Mouse (Mus musculus) myocyte (in vitro differentiated cells): ENCODE measurements around the gene Sprn. TPM values are rescaled to one million over a fixed set of nuclear protein-coding genes. Genes with fewer than 3 reads are reported as not detected.

Experiments used
- H3K27me3 ChIP-seq: one replicate; pipeline ENCODE4 v1.6.1; 2011; ENCODE audit not compliant: control insufficient read depth, insufficient read depth, insufficient read length
- H3K36me3 ChIP-seq: one replicate; pipeline ENCODE4 v1.6.1; 2011; ENCODE audit not compliant: control insufficient read depth, insufficient read depth
- H3K4me2 ChIP-seq: one replicate; pipeline ENCODE4 v1.6.1; 2011; ENCODE audit warnings: low read depth, control low read depth
- H3K4me3 ChIP-seq: one replicate; pipeline ENCODE4 v1.5.1; 2011; ENCODE audit warnings: mild to moderate bottlenecking, control low read depth, moderate library complexity
- H3K79me2 ChIP-seq: one replicate; pipeline ENCODE4 v1.6.1; 2011; ENCODE audit not compliant: control insufficient read depth, insufficient read depth
- H3ac ChIP-seq: one replicate; pipeline ENCODE4 v1.6.1; 2011; ENCODE audit not compliant: control insufficient read depth, insufficient read length
- CEBPB ChIP-seq: IDR thresholded peaks from 2 replicates; pipeline ENCODE4 v1.6.1; 2011; ENCODE audit warnings: mild to moderate bottlenecking, moderate library complexity; ENCODE audit not compliant: poor library complexity, insufficient read depth, severe bottlenecking
- MAX ChIP-seq: IDR thresholded peaks from one replicate; pipeline ENCODE4 v1.6.1; 2011; ENCODE audit warnings: low read depth, mild to moderate bottlenecking, control low read depth
- MYOD1 ChIP-seq, 3 experiments: IDR thresholded peaks; one replicate each; pipeline ENCODE4 v1.6.1; 2011; ENCODE audit warnings: control low read depth in 2 of 3, low read depth in 2 of 3, mild to moderate bottlenecking in 2 of 3, moderate library complexity in 1 of 3; ENCODE audit not compliant: insufficient read length in 2 of 3, control insufficient read depth in 1 of 3
- MYOG ChIP-seq, 3 experiments: IDR thresholded peaks; one replicate each; pipeline ENCODE4 v1.6.1; 2011; ENCODE audit warnings: control low read depth in 2 of 3, low read depth in 2 of 3, mild to moderate bottlenecking in 2 of 3; ENCODE audit not compliant: insufficient read length in 2 of 3, control insufficient read depth in 1 of 3, insufficient read depth in 1 of 3
- POLR2A ChIP-seq: IDR thresholded peaks from one replicate; pipeline ENCODE4 v1.6.1; 2011; ENCODE audit warnings: low read depth, mild to moderate bottlenecking, control low read depth, moderate library complexity; ENCODE audit not compliant: insufficient read length
- POLR2AphosphoS2 ChIP-seq: IDR thresholded peaks from one replicate; pipeline ENCODE4 v1.6.1; 2011; ENCODE audit warnings: low read depth, control low read depth; ENCODE audit not compliant: insufficient read length
- TCF12 ChIP-seq: IDR thresholded peaks from one replicate; pipeline ENCODE4 v1.6.1; 2011; ENCODE audit warnings: mild to moderate bottlenecking, control low read depth; ENCODE audit not compliant: poor library complexity, insufficient read depth, severe bottlenecking
- USF1 ChIP-seq: IDR thresholded peaks from one replicate; pipeline ENCODE4 v1.6.1; 2011; ENCODE audit warnings: low read depth, mild to moderate bottlenecking, control low read depth, moderate library complexity
- polyA plus RNA-seq: library from polyadenylated mRNA; unstranded; fragments of >200 nt; fragmentation: generic; extraction: Trizol; gene quantifications from one replicate; pipeline ENCODE4 v1.2.1, GENCODE M21; 2012; ENCODE audit warnings: missing spikeins

The Sprn gene
- polyA plus RNA-seq, 1 experiment, result not detected

DNA sequence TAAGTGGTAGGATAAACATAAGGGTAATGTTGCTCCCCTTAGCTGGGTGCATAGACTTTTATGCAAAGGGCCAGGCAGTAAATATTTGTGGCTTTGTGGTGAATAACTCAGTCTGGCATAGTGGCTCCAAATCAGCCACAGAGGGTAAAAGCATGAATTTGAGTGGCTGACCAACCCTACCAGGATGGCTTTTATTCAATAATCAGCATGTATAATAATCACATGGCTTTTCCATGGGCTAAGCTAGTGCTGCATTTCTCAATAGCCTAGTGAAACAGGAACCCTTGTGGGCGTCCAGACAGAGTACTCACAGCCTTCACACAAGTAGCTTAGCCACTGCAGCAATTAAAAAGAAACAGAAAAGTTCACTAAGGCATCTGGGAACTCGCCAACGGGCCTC lies 42.7 kb downstream of the Sprn start:
- no peak overlapping the region for H3K4me3 ChIP-seq
- H3ac ChIP-seq, result no peak overlapping the region
- peaks cover 25% of the 10 kb centered on the region for H3K36me3 ChIP-seq
- peak overlapping the region; percentile 63 for H3K4me2 ChIP-seq
- peaks cover 25% of the 10 kb centered on the region for H3K79me2 ChIP-seq
- H3K27me3 ChIP-seq, result no peaks in the 10 kb centered on the region
- TF ChIP-seq USF1 (peak; percentile 26), MYOD1 (IDR thresholded peaks at IDR 0.05; ENCODE audit: control insufficient read depth in 1 of 3, insufficient read length in 2 of 3, low read depth in 2 of 3) (no peak), CEBPB (peak; percentile 75)

- Histone ChIP-seq H3ac (no peak overlapping the region), H3K79me2 (no peaks in the 10 kb centered on the region), H3K36me3 (peaks cover 18% of the 10 kb centered on the region), H3K4me2 (no peak overlapping the region), H3K27me3 (no peaks in the 10 kb centered on the region), H3K4me3 (no peak overlapping the region)
- TF ChIP-seq POLR2AphosphoS2 (peak; percentile 47), MAX (no peak)
Measured at GRCm38 (mm10) chr7:140104009-140104408, 50.7 kb downstream of the Sprn start.

DNA sequence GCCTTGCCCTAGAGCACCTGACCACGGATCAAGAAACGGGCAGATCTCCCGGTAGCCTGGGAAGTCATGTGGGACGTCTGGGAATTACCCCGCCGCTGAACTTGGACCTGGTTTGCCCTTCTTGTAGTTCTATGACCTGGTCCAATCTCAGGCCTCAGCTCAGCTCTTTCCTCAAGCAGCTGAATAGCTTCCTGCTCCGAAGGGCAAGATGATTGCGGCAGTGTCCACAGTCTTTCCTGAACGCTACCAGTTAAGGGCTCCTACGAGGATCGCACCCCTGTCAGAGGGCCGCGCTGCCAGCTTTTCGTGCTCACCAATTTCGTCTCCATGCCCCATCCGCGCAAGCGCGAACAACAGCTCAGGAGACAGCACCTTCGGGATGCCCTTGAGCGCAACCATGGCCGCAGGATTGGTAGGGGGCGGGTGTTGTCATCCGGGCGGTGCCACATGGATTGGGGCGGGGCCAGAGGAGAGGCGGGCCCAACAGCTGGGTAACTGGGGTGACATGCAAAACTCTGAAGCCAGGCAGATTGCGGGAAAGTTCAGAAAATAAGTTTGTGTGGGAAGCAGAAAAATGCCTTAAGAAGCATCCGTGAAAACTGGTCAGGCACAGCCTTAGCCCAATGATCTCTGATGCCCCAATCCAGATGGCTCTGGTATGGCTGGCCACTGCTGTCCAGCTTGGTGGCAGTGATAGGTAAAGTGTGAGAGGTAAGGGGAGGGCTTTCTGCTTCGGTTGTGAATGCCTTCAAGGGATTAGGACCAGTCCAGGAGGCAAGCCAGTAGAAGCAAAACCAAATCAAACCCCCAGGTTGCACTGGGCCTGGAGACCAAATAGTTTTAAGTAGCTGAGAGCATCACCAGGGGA lies 52.5 kb downstream of the Sprn start, which contains the start of gene Fuom:
TSS of gene Fuom (minus strand) at position 449 of the 868 bp plus-strand sequence.
- Histone ChIP-seq H3ac (no peak within 1 kb of the TSS), H3K79me2 (no peaks in the 10 kb centered on the region), H3K4me2 (peak within 1 kb of the TSS; percentile 58), H3K36me3 (peaks cover 13% of the 10 kb centered on the region), H3K27me3 (no peaks in the 10 kb centered on the region), H3K4me3 (peak within 1 kb of the TSS; percentile 16)
- TF ChIP-seq MYOG (IDR thresholded peaks at IDR 0.05; ENCODE audit: control insufficient read depth in 1 of 3, insufficient read depth in 1 of 3, insufficient read length in 2 of 3, low read depth in 2 of 3) (no peak), POLR2A (peak; percentile 45)

- no peaks in the 10 kb centered on the region for H3K79me2 ChIP-seq
- H3ac ChIP-seq, result no peak overlapping the region
- H3K36me3 ChIP-seq, result peaks cover 12% of the 10 kb centered on the region
- H3K27me3 ChIP-seq, result no peaks in the 10 kb centered on the region
- no peak for TF ChIP-seq CEBPB
- no peak for TF ChIP-seq TCF12
- no peak for TF ChIP-seq MYOD1 (IDR thresholded peaks at IDR 0.05; ENCODE audit: control insufficient read depth in 1 of 3, insufficient read length in 2 of 3, low read depth in 2 of 3)
- TF ChIP-seq USF1, result no peak
- no peak for TF ChIP-seq MYOG (IDR thresholded peaks at IDR 0.05; ENCODE audit: control insufficient read depth in 1 of 3, insufficient read depth in 1 of 3, insufficient read length in 2 of 3, low read depth in 2 of 3)
- TF ChIP-seq POLR2AphosphoS2, result no peak
- no peak for TF ChIP-seq POLR2A
- H3K4me2 ChIP-seq, result peak overlapping the region; percentile 58
- H3K4me3 ChIP-seq, result peak overlapping the region; percentile 16
Measured at GRCm38 (mm10) chr7:140101498-140101897, 53.2 kb downstream of the Sprn start.

Other genes starting within 250 kb of the Sprn start
- not detected for gene Utf1, start 211.1 kb downstream of the Sprn start, polyA plus RNA-seq
- gene 6430531B16Rik, start 176.1 kb downstream of the Sprn start, polyA plus RNA-seq, result 0.13 TPM
- 2.3 TPM for gene Adam8, start 162.3 kb downstream of the Sprn start, polyA plus RNA-seq
- 25.2 TPM for gene Zfp511, start 118.5 kb downstream of the Sprn start, polyA plus RNA-seq
- 22.1 TPM for gene Tubgcp2, start 118.2 kb downstream of the Sprn start, polyA plus RNA-seq
- gene Msx3, start 105.8 kb downstream of the Sprn start, polyA plus RNA-seq, result 0.05 TPM
- gene Caly, start 72.3 kb downstream of the Sprn start, polyA plus RNA-seq, result not detected
- gene Prap1, start 61.5 kb downstream of the Sprn start, polyA plus RNA-seq, result not detected
- gene Fuom, start 52.4 kb downstream of the Sprn start, polyA plus RNA-seq, result 9.5 TPM
- 7.0 TPM for gene Paox, start 39.1 kb downstream of the Sprn start, polyA plus RNA-seq
- 125 TPM for gene Echs1, start 38.4 kb downstream of the Sprn start, polyA plus RNA-seq
- 23.3 TPM for gene Mtg1, start 17.3 kb downstream of the Sprn start, polyA plus RNA-seq
- gene Olfr522, start 9.9 kb upstream of the Sprn start, polyA plus RNA-seq, result not detected
- not detected for gene Olfr523, start 18.3 kb upstream of the Sprn start, polyA plus RNA-seq
- not detected for gene Olfr524, start 51.1 kb upstream of the Sprn start, polyA plus RNA-seq
- not detected for gene Cd163l1, start 63.4 kb upstream of the Sprn start, polyA plus RNA-seq
- 0.12 TPM for gene 5830411N06Rik, start 92.4 kb upstream of the Sprn start, polyA plus RNA-seq
- gene Olfr525, start 166.0 kb upstream of the Sprn start, polyA plus RNA-seq, result not detected
- not detected for gene Olfr527, start 179.1 kb upstream of the Sprn start, polyA plus RNA-seq
- not detected for gene Olfr60, start 206.8 kb upstream of the Sprn start, polyA plus RNA-seq
- gene Olfr530, start 221.5 kb upstream of the Sprn start, polyA plus RNA-seq, result not detected
- gene Olfr531, start 248.0 kb upstream of the Sprn start, polyA plus RNA-seq, result not detected